Mouse (Mus musculus): ENCODE measurements at regions not wholly inside any gene's neighbourhood (a gene's known extent, or its start where the extent isn't known, plus 50 kb on each side); places are given as distances from the start of the nearest gene placed in this dataset.

- Histone ChIP-seq H3K9ac (replicated peaks; ENCODE audit: low read depth) (no peak overlapping the region), H3K9me3 (ENCODE audit: low read length) (no peaks in the 10 kb centered on the region), H3K27me3 (replicated peaks; ENCODE audit: insufficient read depth, low read length) (no peaks in the 10 kb centered on the region), H3K27ac (ENCODE audit: low read length) (no peak overlapping the region), H3K4me2 (replicated peaks; ENCODE audit: low read depth, low read length) (no peak overlapping the region), H3K4me3 (ENCODE audit: low read depth, low read length) (no peak overlapping the region), H3K4me1 (ENCODE audit: insufficient read depth, low read depth, low read length) (no peaks in the 10 kb centered on the region), H3K36me3 (ENCODE audit: insufficient read depth, low read length) (no peaks in the 10 kb centered on the region)
- 81% methylated on average over 1 of the region's 1 CpGs for WGBS
- TF ChIP-seq EP300 (IDR thresholded peaks at IDR 0.05), result no peak
- TF ChIP-seq CTCF (IDR thresholded peaks at IDR 0.05), result no peak
- ATAC-seq (no peak), DNase-seq (ENCODE audit: low spot score) (no peak)
These were observed 159.7 kb upstream of the Vwde start for GRCm38 (mm10) chr6:13384469-13384868.

- no peaks in the 10 kb centered on the region for H3K27me3 ChIP-seq (replicated peaks; ENCODE audit: insufficient read depth, low read length)
- no peak overlapping the region for H3K9ac ChIP-seq (replicated peaks; ENCODE audit: low read depth)
- no peak overlapping the region for H3K4me2 ChIP-seq (replicated peaks; ENCODE audit: low read depth, low read length)
- H3K4me3 ChIP-seq (ENCODE audit: low read depth, low read length), result no peak overlapping the region
- DNase-seq (ENCODE audit: low spot score) (no peak), ATAC-seq (no peak)
- TF ChIP-seq EP300 (IDR thresholded peaks at IDR 0.05) (no peak), CTCF (IDR thresholded peaks at IDR 0.05) (no peak)
- no peaks in the 10 kb centered on the region for H3K36me3 ChIP-seq (ENCODE audit: insufficient read depth, low read length)
- 90% methylated on average over 2 of the region's 2 CpGs for WGBS
- H3K27ac ChIP-seq (ENCODE audit: low read length), result no peak overlapping the region
- H3K9me3 ChIP-seq (ENCODE audit: low read length), result no peaks in the 10 kb centered on the region
- no peaks in the 10 kb centered on the region for H3K4me1 ChIP-seq (ENCODE audit: insufficient read depth, low read depth, low read length)
These were observed 158.4 kb upstream of the Vwde start for GRCm38 (mm10) chr6:13383211-13383610.

- WGBS, result 48% methylated on average over 3 of the region's 3 CpGs
These were observed 156.1 kb upstream of the Vwde start for GRCm38 (mm10) chr6:13380819-13381218.

GRCm38 (mm10) chr6:13379727-13380126 is 155.0 kb upstream of the Vwde start:
- H3K4me1 ChIP-seq (ENCODE audit: insufficient read depth, low read depth, low read length), result no peaks in the 10 kb centered on the region
- no peaks in the 10 kb centered on the region for H3K36me3 ChIP-seq (ENCODE audit: insufficient read depth, low read length)
- H3K4me2 ChIP-seq (replicated peaks; ENCODE audit: low read depth, low read length), result no peak overlapping the region
- no peak for ATAC-seq
- H3K27me3 ChIP-seq (replicated peaks; ENCODE audit: insufficient read depth, low read length), result no peaks in the 10 kb centered on the region
- no peak for DNase-seq (ENCODE audit: low spot score)
- no peaks in the 10 kb centered on the region for H3K9me3 ChIP-seq (ENCODE audit: low read length)
- H3K9ac ChIP-seq (replicated peaks; ENCODE audit: low read depth), result no peak overlapping the region
- no peak overlapping the region for H3K27ac ChIP-seq (ENCODE audit: low read length)
- H3K4me3 ChIP-seq (ENCODE audit: low read depth, low read length), result no peak overlapping the region
- TF ChIP-seq CTCF (IDR thresholded peaks at IDR 0.05) (no peak), EP300 (IDR thresholded peaks at IDR 0.05) (no peak)

More at GRCm38 (mm10) chr6:13380819-13381218, 156.1 kb upstream of the Vwde start:
- H3K9ac ChIP-seq (replicated peaks; ENCODE audit: low read depth), result no peak overlapping the region
- H3K27me3 ChIP-seq (replicated peaks; ENCODE audit: insufficient read depth, low read length), result no peaks in the 10 kb centered on the region
- H3K4me1 ChIP-seq (ENCODE audit: insufficient read depth, low read depth, low read length), result no peaks in the 10 kb centered on the region
- no peak overlapping the region for H3K27ac ChIP-seq (ENCODE audit: low read length)
- DNase-seq (ENCODE audit: low spot score) (no peak), ATAC-seq (no peak)
- TF ChIP-seq EP300 (IDR thresholded peaks at IDR 0.05) (no peak), CTCF (IDR thresholded peaks at IDR 0.05) (no peak)
- no peaks in the 10 kb centered on the region for H3K9me3 ChIP-seq (ENCODE audit: low read length)
- H3K36me3 ChIP-seq (ENCODE audit: insufficient read depth, low read length), result no peaks in the 10 kb centered on the region
- H3K4me3 ChIP-seq (ENCODE audit: low read depth, low read length), result no peak overlapping the region
- no peak overlapping the region for H3K4me2 ChIP-seq (replicated peaks; ENCODE audit: low read depth, low read length)

- Histone ChIP-seq H3K36me3 (ENCODE audit: insufficient read depth, low read length) (no peaks in the 10 kb centered on the region), H3K9ac (replicated peaks; ENCODE audit: low read depth) (no peak overlapping the region), H3K27me3 (replicated peaks; ENCODE audit: insufficient read depth, low read length) (no peaks in the 10 kb centered on the region), H3K9me3 (ENCODE audit: low read length) (no peaks in the 10 kb centered on the region), H3K4me2 (replicated peaks; ENCODE audit: low read depth, low read length) (no peak overlapping the region), H3K27ac (ENCODE audit: low read length) (no peak overlapping the region), H3K4me1 (ENCODE audit: insufficient read depth, low read depth, low read length) (no peaks in the 10 kb centered on the region), H3K4me3 (ENCODE audit: low read depth, low read length) (no peak overlapping the region)
- ATAC-seq (no peak), DNase-seq (ENCODE audit: low spot score) (no peak)
- TF ChIP-seq EP300 (IDR thresholded peaks at IDR 0.05) (no peak), CTCF (IDR thresholded peaks at IDR 0.05) (no peak)
- WGBS, result 81% methylated on average over 1 of the region's 1 CpGs
These were observed 149.1 kb upstream of the Vwde start for GRCm38 (mm10) chr6:13373896-13374295.

GRCm38 (mm10) chr6:13369709-13370296 is 145.0 kb upstream of the Vwde start:
- no peaks in the 10 kb centered on the region for H3K27me3 ChIP-seq (replicated peaks; ENCODE audit: insufficient read depth, low read length)
- H3K9me3 ChIP-seq (ENCODE audit: low read length), result no peaks in the 10 kb centered on the region
- H3K36me3 ChIP-seq (ENCODE audit: insufficient read depth, low read length), result no peaks in the 10 kb centered on the region

More at GRCm38 (mm10) chr6:13369709-13370296, 145.0 kb upstream of the Vwde start:
- no peak overlapping the region for H3K4me2 ChIP-seq (replicated peaks; ENCODE audit: low read depth, low read length)
- H3K4me3 ChIP-seq (ENCODE audit: low read depth, low read length), result no peak overlapping the region
- H3K4me1 ChIP-seq (ENCODE audit: insufficient read depth, low read depth, low read length), result no peaks in the 10 kb centered on the region
- DNase-seq (ENCODE audit: low spot score) (no peak), ATAC-seq (no peak)
- no peak overlapping the region for H3K9ac ChIP-seq (replicated peaks; ENCODE audit: low read depth)
- H3K27ac ChIP-seq (ENCODE audit: low read length), result no peak overlapping the region
- no peak for TF ChIP-seq CTCF (IDR thresholded peaks at IDR 0.05)
- TF ChIP-seq EP300 (IDR thresholded peaks at IDR 0.05), result no peak

Measured in lung, postnatal 0 days (tissue).